Mouse (Mus musculus): ENCODE measurements around the gene Stx4a.
"Not testable (repeated sequence)": the region's sequence is repeated elsewhere in the genome, so short reads cannot be mapped to it uniquely, and the experiment has no call there.

The Stx4a gene

DNA sequence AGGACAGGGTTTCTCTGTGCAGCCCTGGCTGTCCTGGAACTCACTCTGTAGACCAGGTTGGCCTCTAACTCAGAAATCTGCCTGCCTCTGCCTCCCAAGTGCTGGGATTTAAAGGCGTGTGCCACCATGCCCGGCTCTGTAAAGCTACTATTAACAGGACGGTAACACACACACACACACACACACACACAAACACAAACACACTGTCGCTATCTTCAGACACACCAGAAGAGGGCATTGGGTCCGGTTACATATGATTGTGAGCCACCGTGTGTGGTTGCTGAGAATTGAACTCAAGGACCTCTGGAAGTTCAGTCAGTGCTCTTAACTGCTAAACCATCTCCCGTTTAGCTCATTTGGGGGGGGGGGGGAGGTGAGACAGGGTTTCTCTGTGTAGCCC, 71.8 kb downstream of the Stx4a start:
- in situ Hi-C loops (cut with MboI; ENCODE audit: unreplicated experiment in 2 of 2): not testable (repeated sequence)

DNA sequence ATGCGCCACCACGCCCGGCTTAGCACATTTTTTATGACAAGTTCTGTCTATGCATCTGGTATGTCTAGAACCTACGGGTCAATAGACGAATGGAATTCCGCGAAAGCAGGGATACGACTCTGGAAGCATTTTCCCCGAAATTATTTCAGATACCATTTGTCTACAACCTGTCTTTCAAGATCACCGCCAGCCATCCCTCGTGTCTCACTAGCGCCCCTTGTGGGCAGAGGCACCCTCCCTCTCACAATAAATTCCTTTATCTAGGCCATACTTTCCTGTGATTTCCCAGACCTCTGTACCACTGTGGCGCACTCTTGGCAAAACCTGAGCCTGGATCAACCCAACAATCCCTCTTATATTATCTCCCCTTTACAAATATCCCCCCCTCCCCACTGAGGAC, 72.3 kb downstream of the Stx4a start:
- in situ Hi-C loops (cut with MboI; ENCODE audit: unreplicated experiment in 2 of 2): no loop called here

DNA sequence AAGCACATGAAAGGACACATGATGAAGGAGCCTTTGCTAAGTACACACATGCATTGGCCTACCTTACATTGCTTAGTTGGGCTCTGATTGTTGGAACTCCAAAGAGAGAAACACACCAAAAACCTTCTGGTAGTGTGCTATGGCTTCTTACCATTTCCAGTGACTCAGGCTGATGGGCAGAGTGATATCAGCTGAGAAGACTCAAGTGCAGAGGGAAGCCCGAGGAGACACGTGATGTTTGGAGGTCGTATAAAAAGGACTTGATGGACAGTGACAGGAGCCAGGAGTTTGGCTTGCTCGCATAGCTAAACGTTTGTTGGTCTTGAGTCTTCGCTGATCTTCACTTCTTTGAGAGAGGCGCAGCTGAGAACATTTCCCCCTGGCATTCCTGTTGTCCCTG, 73.4 kb downstream of the Stx4a start:
- in situ Hi-C loops (cut with MboI; ENCODE audit: unreplicated experiment in 2 of 2): no loop called here

DNA sequence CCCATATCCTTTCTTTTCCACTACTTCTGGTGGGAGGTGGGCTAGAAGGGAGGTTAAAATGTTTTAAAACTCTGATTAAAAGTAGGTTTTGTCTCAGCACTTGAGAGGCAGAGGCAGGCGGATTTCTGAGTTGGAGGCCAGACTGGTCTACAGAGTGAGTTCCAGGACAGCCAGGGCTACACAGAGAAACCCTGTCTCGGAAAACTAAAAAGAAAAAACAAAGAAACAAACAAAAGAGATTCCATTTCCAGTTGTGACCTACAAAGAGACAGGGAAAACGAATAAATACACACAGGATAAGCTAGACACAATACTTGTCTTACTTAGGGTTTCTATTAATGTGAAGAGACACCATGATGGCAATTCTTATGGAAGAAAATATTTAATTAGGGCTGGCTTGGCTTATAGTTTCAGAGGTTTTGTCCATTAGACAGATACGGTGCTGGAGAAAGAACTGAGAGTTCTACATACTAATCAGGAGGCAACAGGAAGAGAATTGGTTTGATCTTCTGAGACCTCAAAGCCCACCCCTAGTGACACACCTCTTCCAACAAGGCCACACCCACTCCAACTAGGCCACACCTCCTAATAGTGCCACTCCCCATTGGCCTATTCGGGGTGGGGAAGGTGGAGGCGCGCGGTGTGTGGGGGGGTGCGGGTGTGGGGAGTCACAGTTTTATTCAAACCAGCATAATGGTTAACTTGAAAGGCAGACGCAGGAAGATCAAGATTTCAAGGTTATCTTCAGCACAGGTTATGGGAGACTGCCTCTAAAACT, 74.3 kb downstream of the Stx4a start:
- in situ Hi-C loops (cut with MboI; ENCODE audit: unreplicated experiment in 2 of 2): no loop called here

Measured in v-Abl transformed pro-B cells (cell line).